Mouse (Mus musculus) midbrain, embryonic 14.5 days (tissue): ENCODE data around the gene Gigyf1. TPM values are rescaled to one million over a fixed set of nuclear protein-coding genes. Genes with fewer than 3 reads are reported as not detected.

Experiments
- ATAC-seq: fragments of 200-750 bp; cut with Nextera tagmentation; 2 replicates; pipeline ENCODE4 v1.8.0; 2017; ENCODE audit warnings: moderate number of reproducible peaks, moderate library complexity; ENCODE audit not compliant: low FRiP score, low TSS enrichment
- DNase-seq: peaks from one replicate; pipeline ENCODE4 v3.0.0-alpha.2; 2015
- H3K27ac ChIP-seq: fragments of 300-500 bp; sonication (generic); replicated peaks from 2 replicates; pipeline ENCODE4 v1.5.1; 2014; ENCODE audit warnings: mild to moderate bottlenecking, low read depth, low read length, moderate library complexity
- H3K27me3 ChIP-seq: fragments of 300-500 bp; sonication (generic); 2 replicates; pipeline ENCODE4 v1.6.1; 2014; ENCODE audit warnings: low read length, control low read depth, mixed read lengths; ENCODE audit not compliant: control insufficient read depth, insufficient read depth
- H3K36me3 ChIP-seq: fragments of 300-500 bp; sonication (generic); 2 replicates; pipeline ENCODE4 v1.6.1; 2014; ENCODE audit warnings: low read length, control low read depth; ENCODE audit not compliant: control insufficient read depth, insufficient read depth
- H3K4me1 ChIP-seq: fragments of 300-500 bp; sonication (generic); 2 replicates; pipeline ENCODE4 v1.6.1; 2014; ENCODE audit warnings: mild to moderate bottlenecking, antibody characterized with exemption, low read length, control low read depth; ENCODE audit not compliant: control insufficient read depth, insufficient read depth
- H3K4me2 ChIP-seq: fragments of 300-500 bp; sonication (generic); 2 replicates; pipeline ENCODE4 v1.6.1; 2014; ENCODE audit warnings: mild to moderate bottlenecking, low read length, moderate library complexity
- H3K4me3 ChIP-seq: fragments of 300-500 bp; sonication (generic); replicated peaks from 2 replicates; pipeline ENCODE4 v1.5.1; 2014; ENCODE audit warnings: low read depth, low read length
- H3K9ac ChIP-seq: fragments of 300-500 bp; sonication (generic); replicated peaks from 2 replicates; pipeline ENCODE4 v1.6.1; 2014; ENCODE audit warnings: mild to moderate bottlenecking, low read length, moderate library complexity
- H3K9me3 ChIP-seq: fragments of 300-500 bp; sonication (generic); 2 replicates; pipeline ENCODE4 v1.6.1; 2016; ENCODE audit warnings: low read length, control low read depth, mixed read lengths; ENCODE audit not compliant: control insufficient read depth
- WGBS: fragments of 180-500 bp; shearing (Covaris S2); extraction: QIAGEN DNeasy Blood & Tissue Kit; methylation state at CpG from one replicate; pipeline ENCODE4 v1.1.7; 2014; 5-methylcytosine and 5-hydroxymethylcytosine counted together
- polyA plus RNA-seq: library from polyadenylated mRNA; unstranded; fragments of >200 nt; fragmentation: Nextera tagmentation; extraction: Ambion mirVana; gene quantifications from 2 replicates; pipeline ENCODE4 v1.2.1, GENCODE M21; 2014

The Gigyf1 gene
- polyA plus RNA-seq, 1 experiment from 2014 or later: 17.0 TPM

DNA sequence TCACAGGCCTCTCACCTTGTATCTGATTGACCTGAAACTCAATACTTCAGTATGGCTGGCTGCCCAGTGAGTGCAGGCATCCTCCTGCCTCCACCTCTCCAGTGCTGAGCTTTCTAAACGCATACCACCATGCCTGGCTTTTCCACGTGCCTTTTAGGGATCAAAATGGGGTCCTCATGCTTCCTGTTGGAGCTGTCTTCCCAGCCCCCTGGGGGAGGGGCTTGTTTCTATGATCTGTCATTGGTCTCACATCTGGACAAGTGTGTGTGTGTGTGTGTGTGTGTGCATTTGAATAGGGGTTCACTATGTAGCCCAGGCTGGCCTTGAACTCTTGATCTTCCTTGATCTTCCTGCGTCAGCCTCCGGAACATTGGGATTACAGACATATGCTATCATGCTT is 19.1 kb downstream of the Gigyf1 start:
- Histone ChIP-seq H3K27me3 (no peaks in the 10 kb centered on the region), H3K27ac (no peak overlapping the region), H3K9me3 (no peaks in the 10 kb centered on the region), H3K4me3 (no peak overlapping the region), H3K4me1 (no peaks in the 10 kb centered on the region), H3K4me2 (no peak overlapping the region), H3K36me3 (no peaks in the 10 kb centered on the region), H3K9ac (no peak overlapping the region)
- ATAC-seq: no peak
- 62% methylated on average over 4 of the region's 4 CpGs for WGBS
- no peak for DNase-seq

DNA sequence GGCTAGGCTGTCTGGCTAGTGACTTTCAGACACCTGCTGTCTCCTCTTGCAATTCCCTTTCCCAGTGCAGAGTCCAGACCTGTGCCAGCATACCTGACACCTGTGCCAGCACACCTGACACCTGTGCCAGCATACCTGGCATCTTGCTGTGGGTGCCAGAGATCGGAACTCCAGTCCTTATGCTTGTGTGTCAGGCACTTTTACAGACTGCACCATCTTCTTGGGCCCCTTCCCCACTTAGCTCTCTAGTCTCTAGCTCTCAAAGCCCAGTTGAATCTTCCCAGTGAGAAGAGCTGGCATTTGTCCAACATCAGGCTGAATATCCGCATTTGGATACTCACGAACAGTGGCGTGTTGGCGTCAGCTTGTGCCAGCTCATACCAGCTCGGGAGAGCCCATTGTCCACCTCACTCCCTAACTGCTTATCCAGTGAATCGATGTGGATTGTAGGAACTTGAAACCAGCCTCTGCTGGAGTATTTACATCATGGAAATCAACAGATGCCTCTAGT is 21.0 kb downstream of the Gigyf1 start:
- ATAC-seq (no peak), DNase-seq (peak; percentile 74)
- no peaks in the 10 kb centered on the region for H3K36me3 ChIP-seq
- H3K27me3 ChIP-seq: no peaks in the 10 kb centered on the region
- no peaks in the 10 kb centered on the region for H3K4me1 ChIP-seq
- no peak overlapping the region for H3K4me3 ChIP-seq
- no peak overlapping the region for H3K4me2 ChIP-seq
- H3K9ac ChIP-seq: no peak overlapping the region
- WGBS: 54% methylated on average over 7 of the region's 7 CpGs
- no peak overlapping the region for H3K27ac ChIP-seq
- no peaks in the 10 kb centered on the region for H3K9me3 ChIP-seq

DNA sequence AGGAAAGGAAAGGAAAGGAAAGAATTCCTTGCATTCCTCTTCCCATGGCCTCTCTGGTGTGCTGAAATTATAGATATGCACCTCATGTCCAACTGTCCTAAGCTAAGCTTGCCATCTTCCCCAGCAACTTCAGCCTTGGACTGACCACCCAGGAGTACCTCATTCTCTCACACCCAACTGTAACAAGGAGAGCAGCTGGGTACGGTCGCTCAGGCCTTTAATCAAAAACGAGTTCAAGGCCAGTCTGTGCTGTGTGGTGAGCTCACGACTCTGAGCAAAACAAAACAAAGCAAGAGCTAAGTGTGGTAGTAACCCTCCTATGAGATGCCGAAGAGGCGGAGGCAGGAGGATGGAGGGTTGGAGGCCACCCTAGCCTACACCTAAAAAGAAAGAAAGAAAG is 22.6 kb downstream of the Gigyf1 start:
- DNase-seq (no peak), ATAC-seq (no peak)
- H3K9me3 ChIP-seq: no peaks in the 10 kb centered on the region
- H3K4me1 ChIP-seq: no peaks in the 10 kb centered on the region
- no peaks in the 10 kb centered on the region for H3K27me3 ChIP-seq
- no peak overlapping the region for H3K4me2 ChIP-seq
- no peaks in the 10 kb centered on the region for H3K36me3 ChIP-seq
- H3K4me3 ChIP-seq: no peak overlapping the region
- H3K27ac ChIP-seq: no peak overlapping the region
- H3K9ac ChIP-seq: no peak overlapping the region
- WGBS: 78% methylated on average over 6 of the region's 6 CpGs

DNA sequence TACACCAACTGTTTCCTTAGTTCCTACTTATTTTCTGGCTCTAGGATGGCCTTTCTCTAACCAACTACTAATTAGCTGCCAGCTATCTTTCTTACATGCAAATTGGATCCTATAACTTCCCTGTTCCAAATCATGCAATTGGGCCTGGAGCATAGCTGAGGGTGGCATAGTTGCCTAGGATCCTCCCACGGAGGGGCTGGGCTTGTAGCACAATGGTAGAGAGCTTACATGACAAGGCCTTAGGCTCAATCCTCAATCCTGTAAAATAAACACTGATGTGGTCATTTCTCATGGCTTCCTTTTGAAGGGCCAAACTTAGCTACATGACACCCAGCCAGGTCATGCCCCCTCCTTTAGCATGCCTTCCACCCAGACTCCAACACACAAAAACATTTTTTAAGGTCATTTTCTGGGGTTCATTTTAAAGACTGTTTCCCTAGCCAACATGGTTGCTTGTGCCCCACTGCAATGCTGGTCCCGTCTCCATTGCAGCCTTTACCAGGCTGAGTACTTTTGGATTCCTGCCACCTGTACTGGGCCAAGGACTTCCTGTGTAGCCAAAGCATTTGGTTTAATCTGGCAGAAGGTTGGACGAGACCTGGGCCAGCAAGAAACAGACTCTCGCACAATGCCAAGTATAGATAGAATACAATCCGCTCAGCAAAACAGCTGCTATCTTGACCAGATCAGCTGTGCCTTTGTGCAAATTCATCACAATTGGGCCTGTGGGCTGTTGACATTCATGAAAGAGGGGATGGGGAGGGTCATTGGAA is 23.6 kb downstream of the Gigyf1 start:
- ATAC-seq: no peak
- no peak overlapping the region for H3K4me3 ChIP-seq
- WGBS: 76% methylated on average over 5 of the region's 5 CpGs
- H3K9ac ChIP-seq: no peak overlapping the region
- no peak overlapping the region for H3K4me2 ChIP-seq
- no peak overlapping the region for H3K27ac ChIP-seq
- no peaks in the 10 kb centered on the region for H3K36me3 ChIP-seq
- H3K9me3 ChIP-seq: no peaks in the 10 kb centered on the region
- no peak for DNase-seq
- no peaks in the 10 kb centered on the region for H3K4me1 ChIP-seq
- no peaks in the 10 kb centered on the region for H3K27me3 ChIP-seq

DNA sequence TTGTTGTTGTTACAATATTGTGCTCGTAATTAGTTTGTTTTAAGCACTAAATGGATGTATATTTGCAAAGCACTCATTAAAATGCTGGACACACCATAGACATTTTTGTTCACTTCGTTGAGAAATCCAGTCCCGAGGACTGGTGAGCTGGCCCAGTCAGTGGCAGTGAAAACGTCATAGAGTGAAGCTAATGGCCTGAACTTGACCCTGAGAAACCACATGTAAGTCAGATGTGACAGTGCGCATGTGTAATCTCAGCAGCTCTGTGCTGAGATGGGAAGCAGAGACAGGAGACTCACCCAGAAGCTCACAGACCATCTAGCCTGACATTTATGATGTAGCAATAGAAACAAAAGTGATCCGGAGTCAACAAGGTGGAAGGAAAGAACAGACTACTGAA is 26.6 kb downstream of the Gigyf1 start:
- Histone ChIP-seq H3K27me3 (no peaks in the 10 kb centered on the region), H3K9ac (no peak overlapping the region), H3K4me2 (no peak overlapping the region), H3K36me3 (no peaks in the 10 kb centered on the region), H3K4me3 (no peak overlapping the region), H3K4me1 (no peaks in the 10 kb centered on the region), H3K27ac (no peak overlapping the region), H3K9me3 (no peaks in the 10 kb centered on the region)
- ATAC-seq (no peak), DNase-seq (no peak)
- WGBS: 75% methylated on average over 6 of the region's 6 CpGs

DNA sequence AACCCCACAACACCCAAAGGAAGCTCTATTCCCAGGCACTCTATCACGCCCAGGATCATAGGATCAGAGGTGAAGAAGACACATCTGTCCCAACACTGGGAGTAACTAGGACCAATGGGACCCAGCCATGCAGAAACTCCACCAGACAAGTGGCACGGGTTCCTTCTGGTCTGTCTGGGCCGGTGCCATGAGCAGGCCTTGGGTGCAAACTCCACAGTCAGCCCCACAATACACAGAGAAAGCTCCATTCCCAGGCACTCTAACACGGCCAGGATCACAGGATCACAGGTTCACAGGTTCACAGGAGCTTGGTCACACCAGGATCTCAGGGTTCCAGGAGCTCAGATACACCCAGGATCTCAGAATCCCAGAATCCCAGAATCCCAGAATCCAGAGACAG is 27.2 kb downstream of the Gigyf1 start:
- Histone ChIP-seq H3K9me3 (no peaks in the 10 kb centered on the region), H3K4me1 (no peaks in the 10 kb centered on the region), H3K27me3 (no peaks in the 10 kb centered on the region), H3K4me3 (no peak overlapping the region), H3K36me3 (no peaks in the 10 kb centered on the region), H3K4me2 (no peak overlapping the region), H3K9ac (no peak overlapping the region), H3K27ac (no peak overlapping the region)
- WGBS: 80% methylated on average over 4 of the region's 4 CpGs
- ATAC-seq: no peak
- DNase-seq: no peak

DNA sequence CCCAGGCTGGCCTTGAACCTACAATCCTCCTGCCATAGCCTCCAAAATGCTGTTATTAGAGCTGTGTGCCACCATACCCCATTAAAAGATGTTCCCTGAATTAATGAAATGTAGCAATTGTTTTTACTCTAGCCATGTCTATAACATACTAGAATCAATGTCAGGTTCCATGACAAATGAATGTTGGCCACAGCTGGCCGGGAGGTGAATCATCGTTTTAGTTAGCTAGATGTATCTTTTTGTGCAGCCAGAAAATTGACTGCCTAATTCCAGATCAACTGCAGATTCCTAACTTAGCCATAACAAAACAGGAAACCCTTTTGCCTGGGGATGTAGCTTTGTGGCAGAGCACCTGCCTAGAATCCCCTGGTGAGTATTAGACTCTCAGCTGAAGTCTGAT is 31.5 kb downstream of the Gigyf1 start:
- ATAC-seq: no peak
- H3K4me1 ChIP-seq: peaks cover 9% of the 10 kb centered on the region
- H3K4me2 ChIP-seq: no peak overlapping the region
- H3K27ac ChIP-seq: no peak overlapping the region
- H3K9me3 ChIP-seq: no peaks in the 10 kb centered on the region
- 89% methylated on average over 2 of the region's 2 CpGs for WGBS
- H3K36me3 ChIP-seq: no peaks in the 10 kb centered on the region
- DNase-seq: no peak
- H3K27me3 ChIP-seq: no peaks in the 10 kb centered on the region
- H3K9ac ChIP-seq: no peak overlapping the region
- no peak overlapping the region for H3K4me3 ChIP-seq

DNA sequence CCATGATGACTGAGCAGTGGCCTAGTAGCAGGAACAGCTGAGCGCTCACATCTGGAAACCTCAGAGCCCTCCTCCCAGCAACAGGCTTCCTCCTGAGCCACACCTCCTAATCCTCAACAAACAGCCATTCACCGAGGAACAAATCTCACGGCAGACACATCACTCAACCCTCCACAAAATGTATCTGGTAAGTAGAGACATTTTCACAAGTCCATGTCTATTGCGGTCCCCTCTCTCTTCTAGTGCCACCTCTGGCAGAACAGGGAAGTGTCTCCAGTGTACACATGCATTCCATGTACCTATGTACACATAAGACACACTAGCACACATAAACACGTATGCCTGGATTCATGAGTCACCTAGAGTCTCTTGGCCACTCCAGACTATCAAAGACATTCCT is 32.8 kb downstream of the Gigyf1 start:
- H3K4me3 ChIP-seq: no peak overlapping the region
- H3K9me3 ChIP-seq: no peaks in the 10 kb centered on the region
- no peaks in the 10 kb centered on the region for H3K27me3 ChIP-seq
- ATAC-seq (no peak), DNase-seq (no peak)
- H3K27ac ChIP-seq: no peak overlapping the region
- no peak overlapping the region for H3K9ac ChIP-seq
- 64% methylated on average over 5 of the region's 5 CpGs for WGBS
- no peak overlapping the region for H3K4me2 ChIP-seq
- H3K4me1 ChIP-seq: peaks cover 15% of the 10 kb centered on the region
- H3K36me3 ChIP-seq: no peaks in the 10 kb centered on the region

DNA sequence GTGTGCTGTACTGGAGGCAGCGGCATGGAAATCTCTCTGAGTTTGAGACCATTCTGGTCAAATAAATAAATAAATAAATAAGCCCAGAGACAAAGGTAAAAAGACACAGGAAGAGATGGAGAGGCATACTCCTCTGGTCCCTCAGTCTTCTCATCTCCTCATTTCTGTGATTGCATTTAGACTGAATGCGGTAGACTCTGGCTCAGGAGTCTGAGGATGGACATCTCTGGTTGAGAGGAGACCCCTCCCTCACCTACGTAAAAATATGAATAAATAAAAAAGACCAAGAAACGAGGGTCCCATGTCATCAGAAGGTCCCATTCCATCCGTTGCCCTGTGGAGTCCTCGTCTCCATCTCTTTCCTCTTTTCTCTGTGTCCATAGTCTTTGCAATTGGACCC is 34.7 kb downstream of the Gigyf1 start:
- peak overlapping the region; percentile 84 for H3K27ac ChIP-seq
- H3K27me3 ChIP-seq: no peaks in the 10 kb centered on the region

More for the DNA sequence above, 34.7 kb downstream of the Gigyf1 start:
- Histone ChIP-seq H3K9me3 (no peaks in the 10 kb centered on the region), H3K36me3 (no peaks in the 10 kb centered on the region), H3K4me2 (peak overlapping the region; percentile 75), H3K4me3 (peak overlapping the region; percentile 77), H3K4me1 (peaks cover 15% of the 10 kb centered on the region), H3K9ac (peak overlapping the region; percentile 85)
- 20% methylated on average over 6 of the region's 6 CpGs for WGBS
- peak; percentile 58; the same call in 1 of the 2 replicates for ATAC-seq
- no peak for DNase-seq
